Mouse (Mus musculus) cerebellum, adult (tissue): ENCODE measurements around the gene Pdcd6ip.
"Not testable (repeated sequence)": the region's sequence is repeated elsewhere in the genome, so short reads cannot be mapped to it uniquely, and the experiment has no call there.

Experiments used
- ATAC-seq: cut with Nextera tagmentation; 2 replicates; pipeline ENCODE4 v1.9.2; 2017; ENCODE audit warnings: mild to moderate bottlenecking, moderate library complexity, mixed read lengths; ENCODE audit not compliant: insufficient number of reproducible peaks, low FRiP score, low TSS enrichment

Gene Pdcd6ip

GRCm38 (mm10) chr9:113707481-113708360 is at the start of gene Pdcd6ip:
TSS of gene Pdcd6ip (minus strand) at chr9:113708259.
- peak; percentile 73 for ATAC-seq

GRCm38 (mm10) chr9:113755888-113756719 is 48.0 kb upstream of the Pdcd6ip start:
- ATAC-seq = no peak

- ATAC-seq = no peak
These were observed 41.3 kb upstream of the Pdcd6ip start for GRCm38 (mm10) chr9:113749356-113749755.

- no peak for ATAC-seq
These were observed 35.2 kb upstream of the Pdcd6ip start for GRCm38 (mm10) chr9:113743291-113743690.

- ATAC-seq = peak; percentile 49; the same call in 1 of the 2 replicates
These were observed 34.3 kb upstream of the Pdcd6ip start for GRCm38 (mm10) chr9:113742361-113742794.

- peak; percentile 53; the same call in 1 of the 2 replicates for ATAC-seq
These were observed 33.6 kb upstream of the Pdcd6ip start for GRCm38 (mm10) chr9:113741637-113742137.

GRCm38 (mm10) chr9:113741108-113741636 is 33.1 kb upstream of the Pdcd6ip start, which contains the start of gene Clasp2:
TSS of gene Clasp2 (plus strand) at chr9:113741473.
- ATAC-seq = peak; percentile 80; the same call in 1 of the 2 replicates

- no peak for ATAC-seq
These were observed 30.9 kb upstream of the Pdcd6ip start for GRCm38 (mm10) chr9:113738941-113739340.

GRCm38 (mm10) chr9:113738021-113738420 is 30.0 kb upstream of the Pdcd6ip start:
- ATAC-seq = no peak

- no peak for ATAC-seq
These were observed 27.9 kb upstream of the Pdcd6ip start for GRCm38 (mm10) chr9:113735920-113736319.

- ATAC-seq = no peak
These were observed 23.5 kb upstream of the Pdcd6ip start for GRCm38 (mm10) chr9:113731540-113731939.

- no peak for ATAC-seq
These were observed 19.1 kb upstream of the Pdcd6ip start for GRCm38 (mm10) chr9:113726991-113727680.

- ATAC-seq = no peak
These were observed 18.1 kb upstream of the Pdcd6ip start for GRCm38 (mm10) chr9:113726131-113726530.

- not testable (repeated sequence) for ATAC-seq
These were observed 17.6 kb upstream of the Pdcd6ip start for GRCm38 (mm10) chr9:113725609-113726008.

- no peak for ATAC-seq
These were observed 16.6 kb upstream of the Pdcd6ip start for GRCm38 (mm10) chr9:113724646-113725045.

- ATAC-seq = no peak
These were observed 11.0 kb upstream of the Pdcd6ip start for GRCm38 (mm10) chr9:113719063-113719462.

- no peak for ATAC-seq
These were observed 2.8 kb upstream of the Pdcd6ip start for GRCm38 (mm10) chr9:113710871-113711270.

GRCm38 (mm10) chr9:113708361-113709280 is 562 bp upstream of the Pdcd6ip start:
- ATAC-seq = no peak

- ATAC-seq = no peak
These were observed 1.2 kb downstream of the Pdcd6ip start for GRCm38 (mm10) chr9:113706841-113707240.
